Mouse (Mus musculus): ENCODE measurements around the gene Ttc7b. TPM values are rescaled to one million over a fixed set of nuclear protein-coding genes. Genes with fewer than 3 reads are reported as not detected.

The Ttc7b gene
- polyA plus RNA-seq (2017; shearing (Covaris generic)) = 10 to 100 TPM in 1 of 2 experiments, 1 to 10 TPM in 1; 9.8 to 13.2 TPM

GRCm38 (mm10) chr12:100520794-100521186 is at the start of gene Ttc7b:
TSS of gene Ttc7b (minus strand) at chr12:100520826.

Other genes starting within 250 kb of the Ttc7b start
- gene Rps6ka5, start 206.2 kb upstream of the Ttc7b start, polyA plus RNA-seq (2017; shearing (Covaris generic)) = 10 to 100 TPM; 10.1 to 12.2 TPM

All from activated CD4-positive, CD25-positive, alpha-beta regulatory T cell (primary cell).